31 mouse cellular contexts compared by ENCODE assay signal in genomic region chr10:116546177-116546576, GRCm38 (mm10).
"Had no signal": no experiment of that assay in that cellular context is flagged by ENCODE, and none has a peak within 500 bp of the region (broad histone marks: within the 10 kb centered on the region; RNA-seq: fewer than 3 reads in every experiment).

No protein-coding gene starts in this region.

- H3K27ac ChIP-seq: limb, embryonic 10.5 days; limb, embryonic 12.5 days; limb, embryonic 13.5 days; limb, embryonic 15.5 days; liver, embryonic 12.5 days; liver, embryonic 13.5 days; liver, embryonic 14.5 days; liver, embryonic 15.5 days; lung, embryonic 15.5 days; macrophage; midbrain, embryonic 10.5 days; midbrain, embryonic 12.5 days; midbrain, embryonic 13.5 days; midbrain, embryonic 15.5 days; neural tube, embryonic 12.5 days; neural tube, embryonic 13.5 days had no signal

- ATAC-seq: liver, embryonic 12.5 days; liver, postnatal 0 days; lung, postnatal 0 days; midbrain, embryonic 13.5 days; midbrain, embryonic 15.5 days; midbrain, embryonic 16.5 days had no signal

- H3K4me1 ChIP-seq: limb, embryonic 10.5 days; limb, embryonic 12.5 days; limb, embryonic 15.5 days; midbrain, embryonic 12.5 days; midbrain, embryonic 15.5 days had no signal

- H3K4me3 ChIP-seq: limb, embryonic 10.5 days; limb, embryonic 12.5 days; limb, embryonic 13.5 days; limb, embryonic 15.5 days; liver, embryonic 12.5 days; liver, embryonic 13.5 days; liver, embryonic 15.5 days; lung, embryonic 15.5 days; megakaryocyte, embryonic 14.5 days; midbrain, embryonic 10.5 days; midbrain, embryonic 12.5 days; midbrain, embryonic 13.5 days; midbrain, embryonic 15.5 days; myocyte; neural tube, embryonic 12.5 days; neural tube, embryonic 13.5 days had no signal

- H3K27me3 ChIP-seq: limb, embryonic 12.5 days; limb, embryonic 13.5 days; limb, embryonic 15.5 days; liver, embryonic 12.5 days; liver, embryonic 13.5 days; liver, embryonic 15.5 days; lung, embryonic 15.5 days; megakaryocyte, embryonic 14.5 days; midbrain, embryonic 12.5 days; midbrain, embryonic 13.5 days; midbrain, embryonic 15.5 days; neural tube, embryonic 12.5 days; neural tube, embryonic 13.5 days had no signal

- DNase-seq: left cerebral cortex, postnatal 4 days; liver; liver, embryonic 13.5 days; liver, postnatal 0 days; lung, adult 18-20 months; lung, adult 2 months; lung, embryonic 14.5 days; lung, postnatal 10 days; lung, postnatal 14 days; lung, postnatal 36 days; lung, postnatal 4 days; midbrain, embryonic 14.5 days had no signal
